Mouse (Mus musculus): ENCODE measurements around the gene Jkamp. TPM values are rescaled to one million over a fixed set of nuclear protein-coding genes. Genes with fewer than 3 reads are reported as not detected.

The Jkamp gene
- total RNA-seq, 2 experiments from 2014 or later, result 36.9 to 58.8 TPM

- DNase-seq, result no peak
These were observed 907 bp downstream of the Jkamp start for GRCm38 (mm10) chr12:72086166-72086825.

GRCm38 (mm10) chr12:72089802-72090201, 4.4 kb downstream of the Jkamp start:
- DNase-seq, result no peak

- no peak for DNase-seq
These were observed 11.6 kb downstream of the Jkamp start for GRCm38 (mm10) chr12:72096966-72097365.

GRCm38 (mm10) chr12:72102776-72103175, 17.4 kb downstream of the Jkamp start:
- no peak for DNase-seq

- DNase-seq, result no peak
These were observed 18.6 kb downstream of the Jkamp start for GRCm38 (mm10) chr12:72104027-72104426.

- DNase-seq, result peak; percentile 55 to 78
These were observed 19.3 kb downstream of the Jkamp start for GRCm38 (mm10) chr12:72104525-72105281.

GRCm38 (mm10) chr12:72115126-72115525, 29.7 kb downstream of the Jkamp start:
- DNase-seq, result peak; percentile 26 to 43

GRCm38 (mm10) chr12:72115686-72116345, 30.4 kb downstream of the Jkamp start:
- no peak for DNase-seq

- DNase-seq, result no peak
These were observed 43.8 kb downstream of the Jkamp start for GRCm38 (mm10) chr12:72129203-72129602.

GRCm38 (mm10) chr12:72150786-72151185, 65.4 kb downstream of the Jkamp start:
- no peak for DNase-seq

Small RNA genes lying within 50 kb of the gene (microRNA-seq; reads per million reads assigned to microRNA genes)
- not detected for gene Gm24466

Other genes starting within 250 kb of the Jkamp start
- gene Gpr135, start 14.5 kb upstream of the Jkamp start, total RNA-seq (2021), result 1 to 10 TPM; 1.9 to 3.0 TPM
- 10 to 100 TPM; 11.0 to 26.1 TPM for gene L3hypdh, start 150 bp upstream of the Jkamp start, total RNA-seq (2021)
- not detected for gene Ccdc175, start 99.4 kb downstream of the Jkamp start, total RNA-seq (2021)